ENCODE assay signal across 12 mouse cellular contexts in the genomic region with DNA sequence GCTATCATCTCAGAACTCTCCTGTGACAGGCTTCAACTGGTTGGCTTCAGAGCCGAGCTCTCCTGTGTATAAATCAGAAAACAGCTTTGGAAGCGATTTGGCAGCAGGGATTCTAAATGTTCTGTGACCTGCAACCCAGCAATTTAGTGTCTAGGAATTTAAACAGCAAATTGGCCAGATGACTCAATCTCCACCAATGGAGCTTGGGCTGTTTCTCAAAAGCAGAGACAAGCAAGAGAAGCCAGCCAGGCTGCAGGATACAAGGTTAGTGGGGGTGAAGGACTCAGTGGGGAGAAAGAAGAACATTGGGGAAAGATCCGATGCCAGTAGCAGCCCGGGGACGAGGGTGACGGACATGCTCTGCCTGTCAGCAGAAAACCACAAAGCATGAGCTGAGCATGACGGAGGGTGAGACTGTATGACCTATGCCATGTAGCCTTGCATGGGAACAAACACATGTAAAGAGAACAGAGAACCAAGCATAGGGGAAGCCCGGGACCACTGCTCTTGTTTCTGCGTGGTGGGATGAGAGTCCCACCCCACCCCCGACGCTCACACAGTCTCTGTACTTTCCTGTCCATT. TPM values are rescaled to one million over a fixed set of nuclear protein-coding genes. Genes with fewer than 3 reads are reported as not detected.
DNase-seq lines count a peak whose midpoint lies in the region; ATAC-seq and TF ChIP-seq lines count a peak whose summit lies in the region.
"Had no signal": no experiment of that assay in that cellular context is flagged by ENCODE, and none has a peak within 500 bp of the region (broad histone marks: within the 10 kb centered on the region; RNA-seq: fewer than 3 reads in every experiment).

No protein-coding gene starts in this region.

- peak overlapping the region; percentile 49; the same call in 1 of the 2 replicates for H3K27ac ChIP-seq in heart, postnatal 0 days (ENCODE audit: low read depth)
- H3K27ac ChIP-seq in midbrain, embryonic 13.5 days = peak overlapping the region; percentile 1; the same call in 1 of the 2 replicates
- no peak overlapping the region for H3K27ac ChIP-seq in midbrain, postnatal 0 days (ENCODE audit: low read depth, low read length)
- H3K27ac ChIP-seq: forebrain, embryonic 10.5 days; midbrain, embryonic 12.5 days had no signal

- TF ChIP-seq EP300 in heart, postnatal 0 days (IDR thresholded peaks at IDR 0.05; ENCODE audit: low read depth) = no peak

- H3K4me1 ChIP-seq in heart, postnatal 0 days (ENCODE audit: control insufficient read depth, insufficient read depth) = no peaks in the 10 kb centered on the region
- H3K4me1 ChIP-seq in midbrain, embryonic 13.5 days (replicated peaks) = peaks cover 14% of the 10 kb centered on the region
- 0 out of 2 replicates have a peak, but pooled peaks cover 2% of the 10 kb centered on the region for H3K4me1 ChIP-seq in midbrain, postnatal 0 days (ENCODE audit: insufficient read depth, low read length)

- H3K27me3 ChIP-seq in heart, postnatal 0 days (ENCODE audit: control insufficient read depth, insufficient read depth, low read length) = 0 out of 2 replicates have a peak, but pooled peaks cover 12% of the 10 kb centered on the region
- no peaks in the 10 kb centered on the region for H3K27me3 ChIP-seq in midbrain, embryonic 13.5 days
- H3K27me3 ChIP-seq in midbrain, postnatal 0 days (ENCODE audit: insufficient read depth, low read length) = no peaks in the 10 kb centered on the region

- no peak overlapping the region for H3K4me2 ChIP-seq in heart, postnatal 0 days (ENCODE audit: low read depth, low read length)
- no peak overlapping the region for H3K4me2 ChIP-seq in midbrain, embryonic 13.5 days (replicated peaks)
- H3K4me2 ChIP-seq in midbrain, postnatal 0 days (ENCODE audit: low read depth, low read length, poor library complexity, severe bottlenecking) = no peak overlapping the region
- H3K4me2 ChIP-seq: midbrain, embryonic 12.5 days had no signal

- DNase-seq in adrenal gland, adult (ENCODE audit: inconsistent age in 2 of 2, low spot score in 1 of 2) = peak; percentile 52 to 75
- no peak for DNase-seq in adrenal gland, adult 8-10 months
- DNase-seq in heart, postnatal 0 days (ENCODE audit: low spot score) = no peak
- no peak for DNase-seq in heart, adult 18-20 months
- no peak for DNase-seq in midbrain, postnatal 0 days (ENCODE audit: low spot score)
- DNase-seq in retina, embryonic 14.5 days (ENCODE audit: low spot score) = no peak
- DNase-seq: kidney, adult 8-10 months had no signal

- ATAC-seq in heart, postnatal 0 days (ENCODE audit: insufficient read depth, low read depth) = no peak
- no peak for ATAC-seq in midbrain, embryonic 13.5 days
- ATAC-seq in midbrain, postnatal 0 days (ENCODE audit: low FRiP score) = no peak
- ATAC-seq in cerebellum, adult (ENCODE audit: insufficient number of reproducible peaks, low FRiP score, low TSS enrichment) = no peak

- no peaks in the 10 kb centered on the region for H3K36me3 ChIP-seq in heart, postnatal 0 days (replicated peaks; ENCODE audit: control insufficient read depth, insufficient read depth, low read length)
- no peaks in the 10 kb centered on the region for H3K36me3 ChIP-seq in midbrain, embryonic 13.5 days
- no peaks in the 10 kb centered on the region for H3K36me3 ChIP-seq in midbrain, postnatal 0 days (ENCODE audit: insufficient read depth, low read length)
- H3K36me3 ChIP-seq: forebrain, embryonic 10.5 days; midbrain, embryonic 12.5 days had no signal

- no peak overlapping the region for H3K4me3 ChIP-seq in heart, postnatal 0 days (ENCODE audit: low read depth, low read length)
- H3K4me3 ChIP-seq in midbrain, embryonic 13.5 days (replicated peaks) = no peak overlapping the region
- no peak overlapping the region for H3K4me3 ChIP-seq in midbrain, postnatal 0 days (ENCODE audit: low read depth, low read length)
- H3K4me3 ChIP-seq: forebrain, embryonic 10.5 days; midbrain, embryonic 12.5 days had no signal

- no peak overlapping the region for H3K9ac ChIP-seq in heart, postnatal 0 days (replicated peaks; ENCODE audit: low read depth, low read length)
- H3K9ac ChIP-seq in midbrain, embryonic 13.5 days (replicated peaks) = no peak overlapping the region
- H3K9ac ChIP-seq in midbrain, postnatal 0 days (replicated peaks; ENCODE audit: low read length, poor library complexity, severe bottlenecking) = no peak overlapping the region
- H3K9ac ChIP-seq: midbrain, embryonic 12.5 days had no signal

- no peak for TF ChIP-seq CTCF in heart, postnatal 0 days (IDR thresholded peaks at IDR 0.05; ENCODE audit: low read depth)
- no peak for TF ChIP-seq CTCF in midbrain, postnatal 0 days (IDR thresholded peaks at IDR 0.05)

- H3K9me3 ChIP-seq in heart, postnatal 0 days (replicated peaks; ENCODE audit: control insufficient read depth, low read length) = no peaks in the 10 kb centered on the region
- no peaks in the 10 kb centered on the region for H3K9me3 ChIP-seq in midbrain, embryonic 13.5 days
- H3K9me3 ChIP-seq in midbrain, postnatal 0 days (ENCODE audit: low read length) = no peaks in the 10 kb centered on the region
- H3K9me3 ChIP-seq: forebrain, embryonic 10.5 days; midbrain, embryonic 12.5 days had no signal

- WGBS in heart, postnatal 0 days = 51% methylated on average over 11 of the region's 11 CpGs
- whole genome bisulfite sequencing in midbrain, embryonic 13.5 days = 76% methylated on average over 11 of the region's 11 CpGs
- WGBS in midbrain, postnatal 0 days = 73% methylated on average over 11 of the region's 11 CpGs

RNA-seq across cellular contexts. Expression of gene Gpr132, which starts 26.4 kb away (rescaled TPM):
- total RNA-seq in adrenal gland, adult 8-10 months (2022) = under 1 TPM; 0.42 to 0.80 (median 0.56) TPM
- 0.38 TPM in 1 of 2 replicates, not detected in the other for total RNA-seq in heart, postnatal 0 days (2014; rRNA removed; ENCODE audit: low replicate concordance)
- 0.04 TPM in 1 of 2 replicates, not detected in the other for polyA plus RNA-seq in heart, postnatal 0 days (2015; fragmentation: Nextera tagmentation; extraction: Ambion mirVana)
- total RNA-seq in heart, adult 18-20 months (2021) = 1 to 10 TPM in 1 of 2 experiments, under 1 TPM in 1; 0.37 to 1.3 TPM
- not detected in 2 replicates for polyA plus RNA-seq in midbrain, embryonic 13.5 days (2015; fragmentation: Nextera tagmentation; extraction: Ambion mirVana)
- total RNA-seq in midbrain, postnatal 0 days (2014; rRNA removed) = 0.16 TPM in 1 of 2 replicates, not detected in the other
- 0.06 TPM in 2 replicates for polyA plus RNA-seq in midbrain, postnatal 0 days (2015; fragmentation: Nextera tagmentation; extraction: Ambion mirVana)
- total RNA-seq: layer of hippocampus, postnatal 14 days had no signal
- polyA plus RNA-seq: midbrain, embryonic 12.5 days had no signal

RNA-seq across cellular contexts. Expression of gene Jag2, which starts 35.2 kb away (rescaled TPM):
- 10 to 100 TPM in 1 of 4 experiments, 1 to 10 TPM in 3; 3.7 to 10.1 (median 6.6) TPM for total RNA-seq in adrenal gland, adult 8-10 months (2022)
- total RNA-seq in heart, postnatal 0 days (2014; rRNA removed; ENCODE audit: low replicate concordance) = 22.7 and 58.5 TPM in 2 replicates
- polyA plus RNA-seq in heart, postnatal 0 days (2015; fragmentation: Nextera tagmentation; extraction: Ambion mirVana) = 1.8 and 3.3 TPM in 2 replicates
- total RNA-seq in heart, adult 18-20 months (2021) = 10 to 100 TPM; 31.5 to 38.6 TPM
- polyA plus RNA-seq in midbrain, embryonic 13.5 days (2015; fragmentation: Nextera tagmentation; extraction: Ambion mirVana) = 9.4 and 10.5 TPM in 2 replicates
- total RNA-seq in midbrain, postnatal 0 days (2014; rRNA removed) = 88.4 and 94.6 TPM in 2 replicates
- polyA plus RNA-seq in midbrain, postnatal 0 days (2015; fragmentation: Nextera tagmentation; extraction: Ambion mirVana) = 9.4 and 12.1 TPM in 2 replicates

RNA-seq across cellular contexts. Expression of gene Nudt14, which starts 47.5 kb away (rescaled TPM):
- 10 to 100 TPM; 29.3 to 45.0 (median 36.1) TPM for total RNA-seq in adrenal gland, adult 8-10 months (2022)
- 13.5 and 33.9 TPM in 2 replicates for total RNA-seq in heart, postnatal 0 days (2014; rRNA removed; ENCODE audit: low replicate concordance)
- 28.2 and 33.2 TPM in 2 replicates for polyA plus RNA-seq in heart, postnatal 0 days (2015; fragmentation: Nextera tagmentation; extraction: Ambion mirVana)
- total RNA-seq in heart, adult 18-20 months (2021) = 1 to 10 TPM; 8.2 to 9.2 TPM
- 53.7 and 61.9 TPM in 2 replicates for polyA plus RNA-seq in midbrain, embryonic 13.5 days (2015; fragmentation: Nextera tagmentation; extraction: Ambion mirVana)
- total RNA-seq in midbrain, postnatal 0 days (2014; rRNA removed) = 23.6 and 25.8 TPM in 2 replicates
- polyA plus RNA-seq in midbrain, postnatal 0 days (2015; fragmentation: Nextera tagmentation; extraction: Ambion mirVana) = 41.8 and 48.0 TPM in 2 replicates

Comparison
In these comparisons a context has a peak if more than half of its experiments do, and no peak if none do; other contexts are left out.
1. DNase-seq: peak in adrenal gland, adult (2 of 2); none in adrenal gland, adult 8-10 months (single experiment), heart, postnatal 0 days (single experiment), heart, adult 18-20 months (0 of 2), midbrain, postnatal 0 days (single experiment) and retina, embryonic 14.5 days (single experiment).